Mouse (Mus musculus) hindbrain, embryonic 11.5 days (tissue): Measurements from ENCODE around the gene Gpatch2l. TPM values are rescaled to one million over a fixed set of nuclear protein-coding genes. Genes with fewer than 3 reads are reported as not detected.

Source experiments
- ATAC-seq: fragments of 200-750 bp; cut with Nextera tagmentation; 2 replicates; pipeline ENCODE4 v1.8.0; 2017; ENCODE audit warnings: mild to moderate bottlenecking, moderate TSS enrichment, moderate library complexity; ENCODE audit not compliant: low FRiP score
- DNase-seq: peaks from one replicate; pipeline ENCODE4 v3.0.0-alpha.2; 2015; ENCODE audit warnings: low spot score
- H3K27ac ChIP-seq: fragments of 300-500 bp; sonication (generic); 2 replicates; pipeline ENCODE4 v1.5.1; 2014; ENCODE audit warnings: mild to moderate bottlenecking, low read depth, low read length
- H3K27me3 ChIP-seq: fragments of 300-500 bp; sonication (generic); 2 replicates; pipeline ENCODE4 v1.6.1; 2014; ENCODE audit warnings: mild to moderate bottlenecking, low read length, moderate library complexity, mixed read lengths; ENCODE audit not compliant: control insufficient read depth, insufficient read depth
- H3K36me3 ChIP-seq: fragments of 300-500 bp; sonication (generic); 2 replicates; pipeline ENCODE4 v1.6.1; 2014; ENCODE audit warnings: mild to moderate bottlenecking, low read length, moderate library complexity, mixed read lengths; ENCODE audit not compliant: control insufficient read depth, insufficient read depth
- H3K4me1 ChIP-seq: fragments of 300-500 bp; sonication (generic); replicated peaks from 2 replicates; pipeline ENCODE4 v1.6.1; 2014; ENCODE audit warnings: low read length, mixed read lengths; ENCODE audit not compliant: control insufficient read depth, insufficient read depth
- H3K4me2 ChIP-seq: fragments of 300-500 bp; sonication (generic); replicated peaks from 2 replicates; pipeline ENCODE4 v1.6.1; 2014; ENCODE audit warnings: mild to moderate bottlenecking, low read depth, low read length
- H3K4me3 ChIP-seq: fragments of 300-500 bp; sonication (generic); 2 replicates; pipeline ENCODE4 v1.5.1; 2014; ENCODE audit warnings: low read depth, low read length
- H3K9ac ChIP-seq: fragments of 300-500 bp; sonication (generic); 2 replicates; pipeline ENCODE4 v1.6.1; 2014; ENCODE audit warnings: low read depth, low read length
- H3K9me3 ChIP-seq: fragments of 300-500 bp; sonication (generic); 2 replicates; pipeline ENCODE4 v1.6.1; 2016; ENCODE audit warnings: low read length; ENCODE audit not compliant: control insufficient read depth
- WGBS: fragments of 180-500 bp; shearing (Covaris S2); extraction: QIAGEN DNeasy Blood & Tissue Kit; methylation state at CpG from one replicate; pipeline ENCODE4 v1.1.7; 2014; 5-methylcytosine and 5-hydroxymethylcytosine counted together
- polyA plus RNA-seq: library from polyadenylated mRNA; unstranded; fragments of >200 nt; fragmentation: Nextera tagmentation; extraction: Ambion mirVana; gene quantifications from 2 replicates; pipeline ENCODE4 v1.2.1, GENCODE M21; 2014

The Gpatch2l gene
- 17.4 and 18.8 TPM in 2 replicates for polyA plus RNA-seq

DNA sequence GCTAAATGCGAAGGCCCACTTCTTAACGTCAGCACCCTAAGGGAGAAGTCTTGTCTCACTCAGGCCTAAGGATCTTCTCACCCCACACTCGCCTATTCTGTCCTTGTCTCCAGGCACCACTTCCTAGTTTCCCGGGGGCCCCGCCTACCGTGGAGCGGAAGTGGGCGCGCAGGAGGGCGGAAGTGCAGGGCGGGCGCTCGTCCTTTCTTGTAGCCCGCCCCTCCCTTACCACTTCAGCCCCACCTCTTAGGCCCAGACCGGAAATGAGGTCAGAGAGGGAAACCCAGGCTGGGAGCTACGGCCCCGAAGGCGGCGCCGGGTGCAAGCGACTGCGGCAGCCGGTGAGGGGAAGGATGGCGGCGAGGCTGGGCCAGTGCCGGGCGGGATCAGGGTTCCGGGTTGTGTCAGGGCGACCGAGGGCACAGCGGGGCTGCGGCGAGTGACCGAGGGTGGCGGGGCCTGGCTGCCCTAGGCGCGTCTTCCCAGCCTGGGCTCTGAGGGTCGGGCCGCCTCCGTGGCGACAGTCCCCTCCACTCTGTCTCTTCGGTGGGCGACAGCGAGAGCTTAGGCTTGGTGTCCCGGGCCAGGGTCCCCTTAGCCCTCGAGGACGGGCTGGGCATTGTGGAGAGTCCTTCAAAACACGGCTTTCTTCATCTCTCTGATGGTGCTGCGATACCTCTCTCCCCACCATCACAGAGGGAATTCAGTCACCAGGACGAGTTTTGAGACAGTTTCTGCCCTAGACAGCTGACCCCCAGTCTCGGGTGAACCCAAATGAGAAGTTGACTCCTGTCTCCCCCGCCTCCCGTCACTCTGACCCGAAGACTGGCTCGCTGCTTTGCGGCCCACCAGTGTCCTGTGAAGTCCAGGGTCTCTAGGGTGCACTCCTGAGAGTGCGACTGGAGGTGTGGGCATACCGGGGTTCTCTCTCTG, at the start of gene Gpatch2l:
TSS of gene Gpatch2l (plus strand) at position 255 of the 933 bp plus-strand sequence.
- H3K4me1 ChIP-seq: no peaks in the 10 kb centered on the region; the same call in 1 of the 2 replicates
- 1% methylated on average over 54 of the region's 58 CpGs for WGBS
- DNase-seq (peak; percentile 96), ATAC-seq (peak; percentile 99)
- H3K9me3 ChIP-seq: no peaks in the 10 kb centered on the region
- H3K27ac ChIP-seq: 0 out of 2 replicates have a peak within 1 kb of the TSS, but pooled peaks have one; percentile 31
- H3K4me3 ChIP-seq: peak within 1 kb of the TSS; percentile 62
- H3K9ac ChIP-seq: peak within 1 kb of the TSS; percentile 77
- H3K36me3 ChIP-seq: no peaks in the 10 kb centered on the region
- H3K27me3 ChIP-seq: 0 out of 2 replicates have a peak, but pooled peaks cover 2% of the 10 kb centered on the region
- H3K4me2 ChIP-seq: peak within 1 kb of the TSS; percentile 94

DNA sequence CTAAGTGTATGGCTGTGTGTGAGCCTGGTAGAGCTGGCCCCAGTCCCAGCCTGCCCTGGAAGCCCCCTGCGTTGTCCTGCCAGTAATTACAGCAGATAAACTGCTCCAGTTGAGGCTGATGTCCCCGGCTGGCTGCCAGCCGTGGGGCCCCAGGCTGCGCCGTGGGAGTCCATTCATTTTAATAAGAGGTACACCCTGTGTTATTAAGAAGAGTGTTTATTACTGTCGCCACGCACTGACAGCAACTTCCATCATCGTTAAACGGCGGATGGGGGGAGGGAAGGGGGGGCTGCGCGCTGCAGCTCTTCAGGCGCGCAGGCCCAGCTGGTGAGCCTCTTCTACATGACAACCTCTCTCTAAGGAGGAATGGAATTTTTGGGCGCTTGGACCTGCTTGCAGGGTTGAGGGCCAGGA, 49.6 kb upstream of the Gpatch2l start:
- Histone ChIP-seq H3K9ac (no peak overlapping the region), H3K4me1 (peaks cover 4% of the 10 kb centered on the region), H3K27ac (no peak overlapping the region), H3K4me2 (no peak overlapping the region), H3K4me3 (no peak overlapping the region), H3K27me3 (no peaks in the 10 kb centered on the region), H3K9me3 (no peaks in the 10 kb centered on the region), H3K36me3 (no peaks in the 10 kb centered on the region)
- WGBS: 55% methylated on average over 15 of the region's 15 CpGs
- DNase-seq (no peak), ATAC-seq (0 out of 2 replicates have a peak, but pooled peaks have one; percentile 30)

DNA sequence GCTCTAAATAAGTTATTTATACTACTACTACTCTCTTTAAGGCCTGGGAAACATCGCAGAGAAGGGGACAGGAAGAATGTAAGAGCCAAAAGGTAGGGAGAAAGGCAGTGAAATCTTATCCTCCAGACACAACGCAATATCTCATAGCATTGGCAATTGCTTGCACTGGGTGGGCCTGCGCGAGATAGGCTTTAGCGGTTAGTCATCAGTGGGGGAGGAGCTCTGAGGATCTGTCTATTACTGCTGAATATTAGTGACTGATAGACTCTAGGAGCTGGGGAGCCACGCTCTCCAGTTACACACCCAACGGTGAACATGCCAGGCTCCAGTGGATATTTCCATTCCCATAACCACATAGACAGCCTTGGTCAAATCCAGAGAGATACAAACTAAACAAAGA, 44.7 kb upstream of the Gpatch2l start:
- Histone ChIP-seq H3K36me3 (no peaks in the 10 kb centered on the region), H3K4me1 (no peaks in the 10 kb centered on the region; the same call in 1 of the 2 replicates), H3K9ac (no peak overlapping the region), H3K27me3 (no peaks in the 10 kb centered on the region), H3K4me2 (no peak overlapping the region), H3K9me3 (no peaks in the 10 kb centered on the region), H3K27ac (no peak overlapping the region), H3K4me3 (no peak overlapping the region)
- no peak for DNase-seq
- no peak for ATAC-seq
- 98% methylated on average over 7 of the region's 7 CpGs for WGBS

- Histone ChIP-seq H3K27ac (no peak overlapping the region), H3K4me2 (no peak overlapping the region), H3K9me3 (no peaks in the 10 kb centered on the region), H3K27me3 (no peaks in the 10 kb centered on the region), H3K9ac (no peak overlapping the region), H3K36me3 (no peaks in the 10 kb centered on the region), H3K4me3 (no peak overlapping the region), H3K4me1 (no peaks in the 10 kb centered on the region)
- 48% methylated on average over 8 of the region's 8 CpGs for WGBS
- DNase-seq (peak; percentile 30), ATAC-seq (peak; percentile 63)
Observed at GRCm38 (mm10) chr12:86203443-86204057, 38.1 kb upstream of the Gpatch2l start.

DNA sequence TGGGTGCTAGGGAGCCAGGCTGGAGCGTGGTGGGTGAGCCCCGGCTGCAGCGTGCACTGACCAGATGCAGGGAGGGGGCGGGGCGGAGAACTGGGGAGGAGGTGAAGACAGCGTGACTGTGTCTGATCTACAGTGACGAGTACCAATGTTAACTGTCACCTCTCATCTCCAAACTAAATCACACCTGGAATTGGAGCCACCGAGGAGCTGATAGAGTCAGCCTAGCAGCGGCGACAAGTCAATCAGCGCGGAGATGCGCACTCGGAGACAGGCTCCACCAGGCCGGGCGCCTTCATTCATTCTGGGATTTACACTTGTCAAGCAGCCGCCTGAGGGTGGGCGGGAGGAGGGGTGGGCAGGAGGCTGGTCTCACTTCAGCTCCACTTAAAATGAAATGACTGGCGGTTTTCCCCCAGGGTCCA, 30.5 kb upstream of the Gpatch2l start:
- Histone ChIP-seq H3K4me3 (no peak overlapping the region), H3K27ac (no peak overlapping the region), H3K9ac (no peak overlapping the region), H3K9me3 (no peaks in the 10 kb centered on the region), H3K36me3 (no peaks in the 10 kb centered on the region), H3K4me2 (peak overlapping the region; percentile 29), H3K4me1 (peaks cover 2% of the 10 kb centered on the region), H3K27me3 (peaks cover 42% of the 10 kb centered on the region)
- ATAC-seq: peak; percentile 25; the same call in 1 of the 2 replicates
- WGBS: 2% methylated on average over 19 of the region's 19 CpGs
- peak; percentile 44 for DNase-seq

GRCm38 (mm10) chr12:86212693-86213470, 28.8 kb upstream of the Gpatch2l start:
- Histone ChIP-seq H3K36me3 (no peaks in the 10 kb centered on the region), H3K4me1 (peaks cover 2% of the 10 kb centered on the region), H3K4me3 (no peak overlapping the region), H3K4me2 (no peak overlapping the region), H3K9me3 (no peaks in the 10 kb centered on the region), H3K27ac (no peak overlapping the region), H3K27me3 (peaks cover 42% of the 10 kb centered on the region), H3K9ac (no peak overlapping the region)
- ATAC-seq: no peak
- DNase-seq: peak; percentile 75
- WGBS: 44% methylated on average over 15 of the region's 15 CpGs

DNA sequence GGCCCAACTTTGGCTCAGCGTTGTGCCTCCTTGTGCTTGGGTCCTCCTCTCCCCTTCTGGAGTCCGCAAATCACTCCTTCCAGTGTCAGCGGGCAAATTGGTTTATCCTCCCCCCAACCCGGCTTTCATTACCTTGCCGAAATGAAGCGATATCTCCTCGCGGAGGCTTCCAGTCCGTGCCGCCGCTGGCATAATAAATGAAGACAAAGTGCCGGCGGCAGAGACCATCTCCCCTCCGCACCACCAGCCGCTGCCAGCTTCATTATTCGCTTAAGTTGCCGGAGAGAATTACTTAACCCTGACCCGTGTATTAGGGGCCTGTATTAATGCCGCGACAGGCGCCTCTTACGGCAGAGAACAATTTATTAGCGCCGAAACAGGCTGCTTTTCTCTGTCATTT, 27.5 kb upstream of the Gpatch2l start:
- Histone ChIP-seq H3K9me3 (no peaks in the 10 kb centered on the region), H3K9ac (no peak overlapping the region), H3K27ac (no peak overlapping the region), H3K4me2 (peak overlapping the region; percentile 14; the same call in 1 of the 2 replicates), H3K4me3 (no peak overlapping the region), H3K4me1 (peaks cover 2% of the 10 kb centered on the region), H3K27me3 (peaks cover 40% of the 10 kb centered on the region), H3K36me3 (no peaks in the 10 kb centered on the region)
- DNase-seq (peak; percentile 47), ATAC-seq (peak; percentile 23; the same call in 1 of the 2 replicates)
- 7% methylated on average over 24 of the region's 24 CpGs for WGBS
